Mouse (Mus musculus) hindbrain, postnatal 0 days (tissue): ENCODE data around the gene Olfr959. TPM values are rescaled to one million over a fixed set of nuclear protein-coding genes. Genes with fewer than 3 reads are reported as not detected.
A peak's percentile ranks its signal among the peaks of the same experiment; 100 is the strongest.

Source experiments
- ATAC-seq: fragments of 200-750 bp; cut with Nextera tagmentation; 2 replicates; pipeline ENCODE4 v1.8.0; 2017; ENCODE audit warnings: mild to moderate bottlenecking, moderate TSS enrichment, moderate library complexity
- DNase-seq: peaks from one replicate; pipeline ENCODE4 v3.0.0-alpha.2; 2015; ENCODE audit warnings: low spot score
- H3K27ac ChIP-seq: fragments of 300-500 bp; sonication (generic); 2 replicates; pipeline ENCODE4 v1.5.1; 2014; ENCODE audit warnings: mild to moderate bottlenecking
- H3K27me3 ChIP-seq: fragments of 300-500 bp; sonication (generic); 2 replicates; pipeline ENCODE4 v1.6.1; 2014; ENCODE audit warnings: low read length, mixed read lengths; ENCODE audit not compliant: insufficient read depth
- H3K36me3 ChIP-seq: fragments of 300-500 bp; sonication (generic); 2 replicates; pipeline ENCODE4 v1.6.1; 2014; ENCODE audit warnings: low read length, mixed read lengths; ENCODE audit not compliant: insufficient read depth
- H3K4me1 ChIP-seq: fragments of 300-500 bp; sonication (generic); 2 replicates; pipeline ENCODE4 v1.6.1; 2014; ENCODE audit warnings: antibody characterized with exemption, low read length, mixed read lengths; ENCODE audit not compliant: insufficient read depth
- H3K4me2 ChIP-seq: fragments of 300-500 bp; sonication (generic); 2 replicates; pipeline ENCODE4 v1.6.1; 2014; ENCODE audit warnings: low read depth, mild to moderate bottlenecking, low read length, moderate library complexity, mixed read lengths
- H3K4me3 ChIP-seq: fragments of 300-500 bp; sonication (generic); 2 replicates; pipeline ENCODE4 v1.5.1; 2014; ENCODE audit warnings: low read length
- H3K9ac ChIP-seq: fragments of 300-500 bp; sonication (generic); replicated peaks from 2 replicates; pipeline ENCODE4 v1.6.1; 2014; ENCODE audit warnings: mild to moderate bottlenecking, low read length, moderate library complexity, mixed read lengths
- H3K9me3 ChIP-seq: fragments of 300-500 bp; sonication (generic); 2 replicates; pipeline ENCODE4 v1.6.1; 2016; ENCODE audit warnings: low read length, mixed read lengths
- CTCF ChIP-seq: IDR thresholded peaks from 2 replicates; pipeline ENCODE4 v1.5.1; 2016; ENCODE audit warnings: antibody characterized with exemption, control low read depth, low read depth
- WGBS: fragments of 180-500 bp; shearing (Covaris S2); extraction: QIAGEN DNeasy Blood & Tissue Kit; methylation state at CpG from one replicate; pipeline ENCODE4 v1.1.7; 2014; 5-methylcytosine and 5-hydroxymethylcytosine counted together
- polyA plus RNA-seq: library from polyadenylated mRNA; unstranded; fragments of >200 nt; fragmentation: Nextera tagmentation; extraction: Ambion mirVana; gene quantifications from 2 replicates; pipeline ENCODE4 v1.2.1, GENCODE M21; 2015
- total RNA-seq: library from RNA; depleted of rRNA; stranded (reverse); fragments of >200 nt; gene quantifications from 2 replicates; pipeline ENCODE4 v1.2.3, GENCODE M21; 2014

Gene Olfr959
- total and polyA plus RNA-seq, 2 experiments from 2014 or later: not detected

DNA sequence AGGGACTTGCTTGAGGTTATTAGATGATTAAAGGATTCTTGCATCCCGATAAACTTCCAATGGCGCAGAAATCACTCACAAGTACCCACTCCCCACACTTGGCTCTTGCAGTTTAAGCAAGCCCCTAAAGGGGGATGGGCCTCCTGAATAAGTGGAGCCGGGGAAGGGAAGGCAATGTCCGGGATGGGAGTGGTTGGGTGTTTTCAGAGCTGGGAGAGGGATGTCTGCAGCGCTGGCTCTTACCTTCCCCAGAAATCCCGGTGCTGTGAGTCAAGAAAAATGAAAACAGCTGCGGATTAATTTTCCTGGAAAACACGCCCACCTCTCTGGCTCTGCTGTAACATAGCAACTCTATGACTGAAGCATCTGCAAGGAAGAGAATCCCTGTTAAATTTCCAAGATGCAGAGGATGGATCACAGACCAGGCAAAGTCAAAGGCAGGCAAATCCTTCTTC lies 28.7 kb upstream of the Olfr959 start, which contains the start of gene AW551984:
TSS of gene AW551984 (minus strand) at position 405 of the 455 bp plus-strand sequence.
- Histone ChIP-seq H3K4me3 (peak within 1 kb of the TSS; percentile 51), H3K9ac (peak within 1 kb of the TSS; percentile 56), H3K27me3 (no peaks in the 10 kb centered on the region), H3K27ac (peak within 1 kb of the TSS; percentile 74), H3K36me3 (no peaks in the 10 kb centered on the region), H3K4me1 (0 out of 2 replicates have a peak, but pooled peaks cover 4% of the 10 kb centered on the region), H3K4me2 (peak within 1 kb of the TSS; percentile 76), H3K9me3 (no peaks in the 10 kb centered on the region)
- DNase-seq: peak; percentile 56
- TF ChIP-seq CTCF: no peak
- WGBS: under 1% methylated on average over 8 of the region's 8 CpGs
- ATAC-seq: peak; percentile 45; the same call in 1 of the 2 replicates

DNA sequence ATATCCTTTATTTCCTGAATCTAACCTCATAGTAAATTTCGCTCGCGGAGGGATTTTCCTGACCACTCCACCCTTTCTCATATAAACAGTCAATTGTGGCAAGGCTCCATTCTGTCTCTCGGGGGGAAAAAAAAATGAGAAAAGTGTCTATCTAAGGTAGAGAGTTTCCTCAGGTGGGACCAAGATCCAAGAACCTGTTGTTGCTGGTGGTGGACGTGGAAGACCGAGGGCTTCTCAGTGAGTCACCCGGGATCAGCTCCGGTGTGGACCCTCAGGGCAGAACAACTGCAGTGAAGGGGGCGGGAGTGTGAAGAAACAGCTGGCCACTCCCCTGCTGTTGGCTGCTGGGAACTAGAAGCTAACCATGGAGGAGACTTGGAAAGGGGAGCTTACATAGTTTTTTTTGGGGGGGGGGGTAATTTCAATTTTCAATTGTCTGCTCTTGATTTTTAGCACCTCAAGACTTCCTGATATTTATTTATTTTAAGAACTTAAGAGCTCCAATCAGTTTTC lies 28.0 kb upstream of the Olfr959 start:
- Histone ChIP-seq H3K27me3 (no peaks in the 10 kb centered on the region), H3K9me3 (no peaks in the 10 kb centered on the region), H3K4me2 (peak overlapping the region; percentile 76), H3K27ac (peak overlapping the region; percentile 74), H3K36me3 (no peaks in the 10 kb centered on the region), H3K9ac (peak overlapping the region; percentile 56), H3K4me3 (peak overlapping the region; percentile 51), H3K4me1 (0 out of 2 replicates have a peak, but pooled peaks cover 4% of the 10 kb centered on the region)
- TF ChIP-seq CTCF: peak; percentile 28
- WGBS: under 1% methylated on average over 9 of the region's 9 CpGs
- ATAC-seq (peak; percentile 61), DNase-seq (peak; percentile 57)

DNA sequence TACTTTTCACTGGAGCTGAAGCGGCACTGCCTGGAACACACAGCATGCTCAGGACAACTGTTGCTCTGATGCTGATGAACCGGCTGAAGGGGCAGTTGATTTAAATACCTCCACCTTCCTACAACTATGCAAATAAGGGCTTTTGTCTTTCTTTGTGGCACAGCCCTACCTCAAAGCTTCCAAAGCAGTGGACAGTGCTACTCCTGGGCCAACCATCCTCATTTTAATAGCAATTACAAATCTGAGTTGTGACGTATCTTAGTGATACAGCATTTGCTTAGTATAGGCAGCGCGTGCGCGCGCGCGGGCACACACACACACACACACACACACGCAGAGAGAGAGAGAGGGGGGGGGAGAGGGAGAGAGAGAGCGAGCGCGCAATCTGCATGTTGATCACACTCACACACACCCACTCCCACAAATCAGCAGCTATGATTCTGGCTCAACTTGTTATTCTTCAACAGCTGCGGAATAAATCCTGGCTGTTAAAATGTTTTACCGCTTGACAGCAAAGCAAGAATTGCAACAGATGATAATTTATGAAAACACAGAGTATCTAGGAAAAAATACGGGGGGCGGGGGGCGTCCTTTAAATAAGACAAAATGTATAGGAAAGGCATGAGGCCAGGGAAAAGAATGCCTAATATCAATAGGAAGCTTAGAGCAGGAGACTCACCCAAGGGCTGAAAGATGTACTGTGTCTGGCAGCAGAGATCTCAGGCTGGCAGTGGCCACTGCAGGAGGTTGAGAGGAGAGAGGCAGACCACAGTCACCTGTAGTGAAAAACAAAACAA lies 27.4 kb upstream of the Olfr959 start:
- Histone ChIP-seq H3K4me2 (peak overlapping the region; percentile 76), H3K9ac (peak overlapping the region; percentile 56), H3K36me3 (no peaks in the 10 kb centered on the region), H3K9me3 (no peaks in the 10 kb centered on the region), H3K4me3 (peak overlapping the region; percentile 51), H3K4me1 (0 out of 2 replicates have a peak, but pooled peaks cover 4% of the 10 kb centered on the region), H3K27ac (peak overlapping the region; percentile 74), H3K27me3 (no peaks in the 10 kb centered on the region)
- WGBS: under 1% methylated on average over 19 of the region's 19 CpGs
- ATAC-seq (peak; percentile 92), DNase-seq (peak; percentile 78)
- TF ChIP-seq CTCF: no peak

DNA sequence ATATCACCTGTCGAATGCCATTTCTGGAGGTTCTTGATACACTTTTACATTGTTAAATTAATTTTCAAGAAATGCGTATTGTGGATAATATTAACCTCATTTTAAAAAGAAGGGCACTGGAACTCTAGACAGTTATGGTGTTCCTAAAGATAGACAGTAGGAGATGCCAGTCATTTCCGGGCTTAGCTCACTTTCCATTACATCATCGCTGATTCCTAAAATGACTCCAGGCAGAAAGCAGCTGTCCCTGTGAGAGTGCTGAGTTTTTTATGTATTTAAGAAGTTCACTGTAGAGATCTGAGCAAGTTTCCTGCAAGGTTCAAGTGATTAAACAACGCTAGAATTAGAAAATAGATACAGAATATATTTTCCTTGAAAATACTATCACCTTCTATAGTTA lies 1.7 kb upstream of the Olfr959 start:
- no peaks in the 10 kb centered on the region for H3K9me3 ChIP-seq
- H3K4me2 ChIP-seq: no peak overlapping the region
- no peaks in the 10 kb centered on the region for H3K4me1 ChIP-seq
- WGBS: 88% methylated on average over 5 of the region's 5 CpGs
- H3K27ac ChIP-seq: no peak overlapping the region
- no peak for DNase-seq
- no peak overlapping the region for H3K9ac ChIP-seq
- H3K27me3 ChIP-seq: no peaks in the 10 kb centered on the region
- TF ChIP-seq CTCF: no peak
- no peak for ATAC-seq
- no peak overlapping the region for H3K4me3 ChIP-seq
- H3K36me3 ChIP-seq: no peaks in the 10 kb centered on the region

DNA sequence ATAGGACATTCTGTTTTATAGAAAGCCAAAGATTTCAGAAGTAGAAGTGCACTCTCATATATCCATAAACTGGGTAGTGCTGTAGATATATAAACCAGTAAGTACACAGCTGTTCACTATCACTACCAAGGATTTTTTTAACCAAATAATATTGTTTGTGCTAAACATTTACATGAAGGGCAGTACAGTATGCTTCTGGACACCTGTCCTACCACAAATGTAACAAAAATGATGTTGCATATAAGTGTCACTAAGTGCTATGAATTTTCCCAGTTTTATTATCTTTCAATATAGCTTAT lies 17.1 kb downstream of the Olfr959 start:
- DNase-seq: no peak
- Histone ChIP-seq H3K4me3 (no peak overlapping the region), H3K27me3 (no peaks in the 10 kb centered on the region), H3K9me3 (no peaks in the 10 kb centered on the region), H3K27ac (peak overlapping the region; percentile 74; the same call in 1 of the 2 replicates), H3K36me3 (no peaks in the 10 kb centered on the region), H3K4me2 (no peak overlapping the region), H3K9ac (no peak overlapping the region), H3K4me1 (no peaks in the 10 kb centered on the region)
- no peak for TF ChIP-seq CTCF
- ATAC-seq: no peak

DNA sequence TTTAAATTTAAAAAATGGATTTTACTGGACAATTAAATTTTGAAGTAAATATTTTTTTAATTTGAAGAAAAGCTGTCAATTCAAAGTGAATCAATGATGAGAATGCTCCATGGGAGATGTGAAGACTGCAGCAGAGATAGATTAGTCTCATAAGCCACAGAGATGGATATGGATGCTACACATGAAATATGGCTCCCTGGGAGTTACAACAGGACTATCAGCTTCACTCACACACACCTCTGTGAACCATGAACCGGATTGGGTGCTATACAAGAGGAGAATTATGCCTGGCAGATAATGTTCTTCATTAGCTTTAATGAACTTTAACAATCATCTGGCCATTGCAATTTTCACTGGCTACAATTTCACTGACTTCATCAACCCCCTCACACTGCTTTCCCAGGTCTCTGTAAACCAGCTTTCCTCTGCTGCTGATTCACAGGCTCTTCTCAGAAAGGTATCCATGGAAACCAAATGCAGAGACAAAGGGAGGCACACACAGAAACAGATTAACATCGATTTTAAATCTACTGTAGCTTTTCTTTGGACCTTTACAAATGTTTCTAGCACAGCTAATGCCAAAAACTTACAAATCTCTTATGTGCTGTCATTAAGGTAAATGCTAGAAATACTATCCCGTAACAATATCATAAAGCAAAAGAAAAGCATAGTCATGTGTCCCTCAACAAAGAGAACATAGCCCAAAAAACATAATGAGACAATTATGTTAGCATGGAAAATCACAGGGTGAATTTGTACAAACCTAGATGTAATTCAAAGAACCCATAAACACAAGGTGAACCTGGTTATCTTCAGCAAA lies 17.6 kb downstream of the Olfr959 start:
- no peak for TF ChIP-seq CTCF
- H3K4me1 ChIP-seq: no peaks in the 10 kb centered on the region
- no peaks in the 10 kb centered on the region for H3K9me3 ChIP-seq
- H3K36me3 ChIP-seq: no peaks in the 10 kb centered on the region
- peak overlapping the region; percentile 74; the same call in 1 of the 2 replicates for H3K27ac ChIP-seq
- H3K27me3 ChIP-seq: no peaks in the 10 kb centered on the region
- ATAC-seq (peak; percentile 92), DNase-seq (peak; percentile 79)
- H3K4me2 ChIP-seq: no peak overlapping the region; the same call in 1 of the 2 replicates
- no peak overlapping the region for H3K9ac ChIP-seq
- no peak overlapping the region for H3K4me3 ChIP-seq
- WGBS: 25% methylated on average over 3 of the region's 3 CpGs
